Mouse (Mus musculus) heart, postnatal 0 days (tissue): ENCODE measurements around the gene Ppp1r15b.

Experiments used
- CTCF ChIP-seq: IDR thresholded peaks from 2 replicates; pipeline ENCODE4 v1.5.1; 2016; ENCODE audit warnings: antibody characterized with exemption, control low read depth, low read depth
- EP300 ChIP-seq: IDR thresholded peaks from 2 replicates; pipeline ENCODE4 v1.6.1; 2016; ENCODE audit warnings: antibody characterized with exemption, low read depth

GRCm38 (mm10) chr1:133187948-133188680 is 57.2 kb downstream of the Ppp1r15b start:
- no peak for TF ChIP-seq CTCF
- TF ChIP-seq EP300 = no peak
